9 mouse cellular contexts compared by ENCODE assay signal in genomic region chr7:47132180-47132930, GRCm38 (mm10). TPM values are rescaled to one million over a fixed set of nuclear protein-coding genes. Genes with fewer than 3 reads are reported as not detected.
DNase-seq lines count a peak whose midpoint lies in the region; ATAC-seq lines count a peak whose summit lies in the region.
"Had no signal": no experiment of that assay in that cellular context is flagged by ENCODE, and none has a peak within 500 bp of the region (broad histone marks: within the 10 kb centered on the region; RNA-seq: fewer than 3 reads in every experiment).

No protein-coding gene starts in this region.

- H3K27ac ChIP-seq in embryonic facial prominence, embryonic 14.5 days (replicated peaks; ENCODE audit: low read depth, low read length): no peak overlapping the region
- peak overlapping the region; percentile 91 for H3K27ac ChIP-seq in hindbrain, embryonic 14.5 days
- peak overlapping the region; percentile 36 for H3K27ac ChIP-seq in neural tube, embryonic 11.5 days (ENCODE audit: low read depth, low read length)

- DNase-seq in gastrocnemius, postnatal 10 days: peak; percentile 9
- DNase-seq in gastrocnemius, postnatal 36 days: no peak
- peak; percentile 30 for DNase-seq in adrenal gland, postnatal 25 days
- DNase-seq in embryonic facial prominence, embryonic 14.5 days (ENCODE audit: low spot score): peak; percentile 17
- DNase-seq in hindbrain, embryonic 14.5 days (ENCODE audit: low spot score): peak; percentile 76
- peak; percentile 77 for DNase-seq in left cerebral cortex, postnatal 4 days
- peak; percentile 79 for DNase-seq in neural tube, embryonic 11.5 days (ENCODE audit: low spot score)
- DNase-seq in B cell, adult 2 months: no peak

- peak overlapping the region; percentile 97 for H3K4me2 ChIP-seq in embryonic facial prominence, embryonic 14.5 days (ENCODE audit: low read depth, low read length)
- H3K4me2 ChIP-seq in hindbrain, embryonic 14.5 days (replicated peaks): peak overlapping the region; percentile 68
- H3K4me2 ChIP-seq in neural tube, embryonic 11.5 days (ENCODE audit: low read depth): peak overlapping the region; percentile 96

- peaks cover 62% of the 10 kb centered on the region for H3K27me3 ChIP-seq in embryonic facial prominence, embryonic 14.5 days (replicated peaks; ENCODE audit: control insufficient read depth, insufficient read depth, low read length)
- H3K27me3 ChIP-seq in hindbrain, embryonic 14.5 days (ENCODE audit: control insufficient read depth, insufficient read depth, low read length): peaks cover 5% of the 10 kb centered on the region; the same call in 1 of the 2 replicates
- H3K27me3 ChIP-seq in neural tube, embryonic 11.5 days (ENCODE audit: control insufficient read depth, insufficient read depth, low read length): peaks cover 31% of the 10 kb centered on the region

- no peaks in the 10 kb centered on the region for H3K36me3 ChIP-seq in embryonic facial prominence, embryonic 14.5 days (ENCODE audit: control insufficient read depth, insufficient read depth, low read length)
- 0 out of 2 replicates have a peak, but pooled peaks cover 4% of the 10 kb centered on the region for H3K36me3 ChIP-seq in hindbrain, embryonic 14.5 days (replicated peaks; ENCODE audit: control insufficient read depth, insufficient read depth)
- H3K36me3 ChIP-seq in neural tube, embryonic 11.5 days (ENCODE audit: control insufficient read depth, insufficient read depth, low read length): no peaks in the 10 kb centered on the region

- no peaks in the 10 kb centered on the region for H3K9me3 ChIP-seq in embryonic facial prominence, embryonic 14.5 days (ENCODE audit: control insufficient read depth, low read length)
- no peaks in the 10 kb centered on the region for H3K9me3 ChIP-seq in hindbrain, embryonic 14.5 days (ENCODE audit: control insufficient read depth, low read length)
- H3K9me3 ChIP-seq in neural tube, embryonic 11.5 days (ENCODE audit: control insufficient read depth, low read length): no peaks in the 10 kb centered on the region

- no peaks in the 10 kb centered on the region for H3K4me1 ChIP-seq in embryonic facial prominence, embryonic 14.5 days (ENCODE audit: control insufficient read depth, insufficient read depth, low read length)
- peaks cover 18% of the 10 kb centered on the region for H3K4me1 ChIP-seq in hindbrain, embryonic 14.5 days (replicated peaks; ENCODE audit: control insufficient read depth, insufficient read depth, low read length)
- no peaks in the 10 kb centered on the region; the same call in 1 of the 2 replicates for H3K4me1 ChIP-seq in neural tube, embryonic 11.5 days (ENCODE audit: control insufficient read depth, insufficient read depth, low read length)

- intact Hi-C loops in gastrocnemius, postnatal 36 days (cut with DNase I): no loop called here
- intact Hi-C loops in left cerebral cortex, postnatal 4 days (cut with DNase I): no loop called here

- H3K4me3 ChIP-seq in embryonic facial prominence, embryonic 14.5 days (ENCODE audit: low read depth, low read length): peak overlapping the region; percentile 60
- H3K4me3 ChIP-seq in hindbrain, embryonic 14.5 days (replicated peaks; ENCODE audit: low read length): peak overlapping the region; percentile 74
- H3K4me3 ChIP-seq in neural tube, embryonic 11.5 days (ENCODE audit: low read depth, low read length): peak overlapping the region; percentile 73

- peak overlapping the region; percentile 59 for H3K9ac ChIP-seq in embryonic facial prominence, embryonic 14.5 days (ENCODE audit: low read depth, low read length)
- H3K9ac ChIP-seq in hindbrain, embryonic 14.5 days: peak overlapping the region; percentile 85
- peak overlapping the region; percentile 78 for H3K9ac ChIP-seq in neural tube, embryonic 11.5 days (ENCODE audit: low read length)

- 2% methylated on average over 31 of the region's 65 CpGs for WGBS in embryonic facial prominence, embryonic 14.5 days
- WGBS in hindbrain, embryonic 14.5 days: under 1% methylated on average over 65 of the region's 65 CpGs
- under 1% methylated on average over 50 of the region's 65 CpGs for WGBS in neural tube, embryonic 11.5 days

- ATAC-seq in embryonic facial prominence, embryonic 14.5 days (ENCODE audit: low read depth): peak; percentile 84
- peak; percentile 83 for ATAC-seq in hindbrain, embryonic 14.5 days (ENCODE audit: low FRiP score)
- peak; percentile 80 for ATAC-seq in neural tube, embryonic 11.5 days (ENCODE audit: insufficient read depth, low FRiP score, low TSS enrichment)

RNA-seq across cellular contexts. Expression of gene Ptpn5, which starts 1.1 kb away (rescaled TPM):
- total RNA-seq in gastrocnemius, postnatal 10 days (2021): under 1 TPM in 1 of 2 experiments, not detected in 1; 0.20 TPM
- not detected for total RNA-seq in gastrocnemius, postnatal 36 days (2021)
- 1.3 and 2.2 TPM in 2 replicates for total RNA-seq in adrenal gland, postnatal 25 days (2021)
- polyA plus RNA-seq in embryonic facial prominence, embryonic 14.5 days (2014; fragmentation: Nextera tagmentation; extraction: Ambion mirVana): 2.0 and 3.0 TPM in 2 replicates
- 162 and 171 TPM in 2 replicates for polyA plus RNA-seq in hindbrain, embryonic 14.5 days (2014; fragmentation: Nextera tagmentation; extraction: Ambion mirVana)
- total RNA-seq in left cerebral cortex, postnatal 4 days (2021): 100 to 1,000 TPM; 138 to 140 TPM
- 28.1 and 30.0 TPM in 2 replicates for polyA plus RNA-seq in neural tube, embryonic 11.5 days (2014; fragmentation: Nextera tagmentation; extraction: Ambion mirVana)
- total RNA-seq: liver, adult 2 months had no signal

Comparison
In these comparisons a context has a peak if more than half of its experiments do, and no peak if none do; other contexts are left out.
1. DNase-seq: peak in gastrocnemius, postnatal 10 days (single experiment), adrenal gland, postnatal 25 days (single experiment), embryonic facial prominence, embryonic 14.5 days (single experiment), hindbrain, embryonic 14.5 days (single experiment), left cerebral cortex, postnatal 4 days (single experiment) and neural tube, embryonic 11.5 days (single experiment); none in gastrocnemius, postnatal 36 days (0 of 2) and B cell, adult 2 months (0 of 2).
2. RNA of gene Ptpn5, which starts 1.1 kb away (total RNA-seq): 138 to 140 TPM in left cerebral cortex, postnatal 4 days; 1.3 to 2.2 TPM in adrenal gland, postnatal 25 days, 0.20 TPM in gastrocnemius, postnatal 10 days and not detected in gastrocnemius, postnatal 36 days; every median in the first group is over 10 times any median in the second.
3. Peak in every context shown above with its lines, with median percentiles within 50 percentile points of each other: ATAC-seq, H3K4me2 ChIP-seq, H3K4me3 ChIP-seq and H3K9ac ChIP-seq.